Mouse (Mus musculus): ENCODE results near the gene Trib3. TPM values are rescaled to one million over a fixed set of nuclear protein-coding genes. Genes with fewer than 3 reads are reported as not detected.
"Not testable (repeated sequence)": the region's sequence is repeated elsewhere in the genome, so short reads cannot be mapped to it uniquely, and the experiment has no call there.

Gene Trib3
- polyA plus RNA-seq, 1 experiment from 2014 or later = 1.1 TPM

DNA sequence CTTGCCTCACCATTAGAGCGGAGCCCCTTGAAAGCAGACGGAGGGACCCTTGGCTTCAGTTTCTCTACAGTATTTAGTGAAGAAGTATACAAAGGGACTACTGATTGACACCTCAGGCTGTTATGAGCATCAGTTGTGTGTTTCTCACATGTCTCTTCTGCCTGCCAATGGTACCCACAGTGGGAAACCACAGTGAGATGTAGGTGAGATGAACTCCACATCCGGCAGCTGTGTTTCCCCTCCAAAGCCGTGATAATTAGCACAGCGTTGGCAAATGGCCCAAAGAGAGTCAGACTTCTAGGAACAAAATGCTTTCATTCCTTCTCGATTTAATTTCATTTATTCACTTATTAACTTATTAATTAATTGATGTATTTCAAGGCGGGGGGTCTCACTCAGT lies 28.3 kb upstream of the Trib3 start:
- Histone ChIP-seq H3K9ac (replicated peaks; ENCODE audit: low read depth, low read length) (no peak overlapping the region), H3K27me3 (ENCODE audit: control insufficient read depth, insufficient read depth, low read length) (no peaks in the 10 kb centered on the region), H3K4me1 (ENCODE audit: control insufficient read depth, insufficient read depth, low read length) (0 out of 2 replicates have a peak, but pooled peaks cover 9% of the 10 kb centered on the region), H3K36me3 (ENCODE audit: control insufficient read depth, insufficient read depth, low read length) (no peaks in the 10 kb centered on the region), H3K9me3 (ENCODE audit: control insufficient read depth, low read depth, low read length) (no peaks in the 10 kb centered on the region), H3K4me2 (replicated peaks; ENCODE audit: low read depth, low read length) (no peak overlapping the region), H3K4me3 (ENCODE audit: low read depth, low read length) (no peak overlapping the region), H3K27ac (ENCODE audit: low read length) (no peak overlapping the region)
- no peak for ATAC-seq (ENCODE audit: insufficient number of reproducible peaks, insufficient read depth, low FRiP score, low read depth)
- WGBS = 80% methylated on average over 7 of the region's 7 CpGs

DNA sequence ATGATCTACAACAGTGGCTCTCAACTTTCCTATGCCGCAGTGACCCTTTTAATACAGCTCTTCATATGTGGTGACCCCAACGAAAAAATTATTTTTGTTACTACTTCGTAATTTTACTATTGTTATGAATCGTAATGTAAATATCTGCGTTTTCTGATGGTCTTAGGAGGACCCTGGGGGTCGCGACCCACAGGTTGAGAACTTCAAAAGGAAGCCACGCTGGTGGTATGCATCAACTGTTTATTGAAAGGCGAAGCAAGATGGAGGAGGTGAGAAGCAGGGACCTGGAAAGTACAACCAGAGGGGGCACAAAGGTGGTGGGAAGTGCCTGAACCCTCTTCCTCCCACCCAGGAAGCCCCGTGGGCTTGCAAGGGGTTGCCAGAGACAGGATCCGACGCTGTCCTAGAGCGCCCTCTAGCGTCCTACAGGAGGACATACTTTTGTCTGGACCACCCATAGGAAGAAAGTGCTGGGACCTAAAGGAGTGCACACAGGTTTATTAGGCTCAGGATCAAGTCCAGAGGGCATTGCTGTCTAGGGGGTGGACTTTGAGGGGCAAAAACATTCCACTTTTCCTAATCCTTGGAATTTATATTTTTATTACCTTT lies 24.8 kb upstream of the Trib3 start:
- Histone ChIP-seq H3K4me1 (ENCODE audit: control insufficient read depth, insufficient read depth, low read length) (peaks cover 3% of the 10 kb centered on the region; the same call in 1 of the 2 replicates), H3K27me3 (ENCODE audit: control insufficient read depth, insufficient read depth, low read length) (no peaks in the 10 kb centered on the region), H3K9ac (replicated peaks; ENCODE audit: low read depth, low read length) (no peak overlapping the region), H3K4me3 (ENCODE audit: low read depth, low read length) (no peak overlapping the region), H3K9me3 (ENCODE audit: control insufficient read depth, low read depth, low read length) (no peaks in the 10 kb centered on the region), H3K27ac (ENCODE audit: low read length) (no peak overlapping the region), H3K4me2 (replicated peaks; ENCODE audit: low read depth, low read length) (no peak overlapping the region), H3K36me3 (ENCODE audit: control insufficient read depth, insufficient read depth, low read length) (no peaks in the 10 kb centered on the region)
- WGBS = 29% methylated on average over 14 of the region's 14 CpGs
- ATAC-seq (ENCODE audit: insufficient number of reproducible peaks, insufficient read depth, low FRiP score, low read depth) = no peak; the same call in 1 of the 2 replicates

DNA sequence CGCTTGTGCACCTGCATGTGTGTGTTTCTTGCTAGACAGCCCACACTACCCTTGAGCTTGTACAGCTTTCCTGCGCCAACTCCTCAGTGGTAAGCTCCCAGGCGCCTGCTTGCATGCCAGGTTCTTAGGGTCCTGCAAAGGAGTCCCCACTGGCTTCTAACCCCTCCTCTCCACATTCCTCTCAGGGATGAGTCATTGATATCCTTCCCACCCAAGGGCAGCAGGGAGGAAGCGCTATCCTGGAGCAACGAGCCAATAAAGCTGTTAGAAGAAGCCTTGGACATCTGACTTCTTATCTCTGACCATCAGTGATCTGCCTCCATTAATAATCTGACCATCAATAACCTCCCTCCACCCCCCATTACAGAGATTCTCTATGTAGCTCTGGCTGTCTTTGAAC lies 24.1 kb upstream of the Trib3 start:
- no peaks in the 10 kb centered on the region for H3K27me3 ChIP-seq (ENCODE audit: control insufficient read depth, insufficient read depth, low read length)
- ATAC-seq (ENCODE audit: insufficient number of reproducible peaks, insufficient read depth, low FRiP score, low read depth) = no peak
- peaks cover 4% of the 10 kb centered on the region; the same call in 1 of the 2 replicates for H3K4me1 ChIP-seq (ENCODE audit: control insufficient read depth, insufficient read depth, low read length)
- no peak overlapping the region for H3K9ac ChIP-seq (replicated peaks; ENCODE audit: low read depth, low read length)
- no peak overlapping the region for H3K27ac ChIP-seq (ENCODE audit: low read length)
- H3K36me3 ChIP-seq (ENCODE audit: control insufficient read depth, insufficient read depth, low read length) = no peaks in the 10 kb centered on the region
- H3K4me2 ChIP-seq (replicated peaks; ENCODE audit: low read depth, low read length) = no peak overlapping the region
- no peak overlapping the region for H3K4me3 ChIP-seq (ENCODE audit: low read depth, low read length)
- 71% methylated on average over 5 of the region's 5 CpGs for WGBS
- no peaks in the 10 kb centered on the region for H3K9me3 ChIP-seq (ENCODE audit: control insufficient read depth, low read depth, low read length)

DNA sequence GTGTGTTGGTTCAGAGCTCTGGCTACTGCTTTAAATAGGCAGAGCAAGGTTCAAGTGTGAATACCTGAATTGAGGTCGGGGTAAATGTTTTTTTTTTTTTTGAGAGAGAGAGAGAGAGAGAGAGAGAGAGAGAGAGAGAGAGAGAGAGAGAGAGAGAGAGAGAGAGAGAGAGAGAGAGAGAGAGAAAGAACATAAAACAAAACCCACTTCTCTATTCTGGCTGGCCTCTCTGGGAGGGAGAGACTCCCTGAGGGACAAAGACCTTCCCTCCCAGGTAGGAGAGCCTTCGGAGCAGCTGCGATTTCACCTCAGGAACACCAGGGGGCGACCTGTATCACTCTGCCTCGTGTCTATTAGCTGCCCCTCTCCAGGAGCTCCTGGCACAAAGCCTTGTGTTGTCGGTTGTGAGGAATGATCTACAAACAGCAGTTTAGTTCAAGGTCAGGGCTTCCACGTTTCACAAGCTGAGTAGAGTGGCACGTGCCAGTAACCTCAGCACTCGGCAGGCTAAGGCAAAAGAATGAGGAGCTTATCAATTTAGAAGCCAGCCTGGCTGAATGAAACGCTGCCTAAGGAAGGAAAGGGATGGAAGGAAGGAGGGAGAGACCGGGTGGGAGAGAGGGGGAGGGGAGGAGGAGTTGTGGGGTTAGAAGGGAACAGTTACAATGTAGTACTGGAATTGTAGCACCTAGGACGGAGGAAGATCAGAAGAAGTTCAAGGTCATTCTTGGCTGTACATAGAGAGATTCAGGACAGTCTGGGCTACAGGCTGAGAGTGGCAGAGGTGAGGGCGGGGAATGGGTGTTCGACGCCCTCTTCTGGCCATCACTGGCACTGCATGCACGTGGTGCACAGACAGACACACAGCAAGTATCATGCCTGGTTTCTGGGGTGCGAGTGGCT lies 19.7 kb upstream of the Trib3 start:
- no peak overlapping the region for H3K27ac ChIP-seq (ENCODE audit: low read length)
- H3K9ac ChIP-seq (replicated peaks; ENCODE audit: low read depth, low read length) = no peak overlapping the region
- no peaks in the 10 kb centered on the region for H3K36me3 ChIP-seq (ENCODE audit: control insufficient read depth, insufficient read depth, low read length)
- peak; percentile 55 for ATAC-seq (ENCODE audit: insufficient number of reproducible peaks, insufficient read depth, low FRiP score, low read depth)
- no peaks in the 10 kb centered on the region for H3K27me3 ChIP-seq (ENCODE audit: control insufficient read depth, insufficient read depth, low read length)
- H3K9me3 ChIP-seq (ENCODE audit: control insufficient read depth, low read depth, low read length) = no peaks in the 10 kb centered on the region
- H3K4me3 ChIP-seq (ENCODE audit: low read depth, low read length) = no peak overlapping the region
- 11% methylated on average over 17 of the region's 17 CpGs for WGBS
- peaks cover 4% of the 10 kb centered on the region; the same call in 1 of the 2 replicates for H3K4me1 ChIP-seq (ENCODE audit: control insufficient read depth, insufficient read depth, low read length)
- peak overlapping the region; percentile 13; the same call in 1 of the 2 replicates for H3K4me2 ChIP-seq (replicated peaks; ENCODE audit: low read depth, low read length)

DNA sequence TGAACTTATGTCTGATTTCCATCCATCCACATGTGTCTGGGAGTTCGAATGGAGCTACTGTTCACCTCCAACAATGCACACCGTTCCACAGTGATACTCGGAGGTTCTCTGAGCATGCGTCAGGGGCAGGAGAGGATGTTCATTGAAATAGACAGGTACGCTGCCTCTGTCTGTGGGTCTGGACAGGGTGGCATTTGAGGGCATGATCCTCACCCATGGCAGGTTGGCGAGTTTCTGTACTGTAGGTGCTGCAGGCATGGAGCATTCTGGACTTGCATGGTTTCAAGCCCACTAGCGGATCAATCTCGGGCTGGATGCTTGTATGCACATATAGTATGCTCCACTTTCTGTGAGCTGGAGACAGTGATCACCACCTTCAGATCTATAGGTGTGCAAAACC lies 17.4 kb upstream of the Trib3 start:
- Histone ChIP-seq H3K36me3 (ENCODE audit: control insufficient read depth, insufficient read depth, low read length) (no peaks in the 10 kb centered on the region), H3K27me3 (ENCODE audit: control insufficient read depth, insufficient read depth, low read length) (no peaks in the 10 kb centered on the region), H3K4me2 (replicated peaks; ENCODE audit: low read depth, low read length) (no peak overlapping the region), H3K4me1 (ENCODE audit: control insufficient read depth, insufficient read depth, low read length) (peaks cover 4% of the 10 kb centered on the region; the same call in 1 of the 2 replicates), H3K9me3 (ENCODE audit: control insufficient read depth, low read depth, low read length) (no peaks in the 10 kb centered on the region), H3K4me3 (ENCODE audit: low read depth, low read length) (no peak overlapping the region), H3K27ac (ENCODE audit: low read length) (no peak overlapping the region), H3K9ac (replicated peaks; ENCODE audit: low read depth, low read length) (no peak overlapping the region)
- 88% methylated on average over 8 of the region's 8 CpGs for WGBS
- ATAC-seq (ENCODE audit: insufficient number of reproducible peaks, insufficient read depth, low FRiP score, low read depth) = no peak

GRCm38 (mm10) chr2:152360271-152360775 lies 16.5 kb upstream of the Trib3 start:
- no peak overlapping the region for H3K4me3 ChIP-seq (ENCODE audit: low read depth, low read length)
- no peaks in the 10 kb centered on the region for H3K27me3 ChIP-seq (ENCODE audit: control insufficient read depth, insufficient read depth, low read length)
- H3K9me3 ChIP-seq (ENCODE audit: control insufficient read depth, low read depth, low read length) = no peaks in the 10 kb centered on the region
- no peak overlapping the region for H3K9ac ChIP-seq (replicated peaks; ENCODE audit: low read depth, low read length)
- no peak overlapping the region for H3K4me2 ChIP-seq (replicated peaks; ENCODE audit: low read depth, low read length)
- H3K4me1 ChIP-seq (ENCODE audit: control insufficient read depth, insufficient read depth, low read length) = peaks cover 4% of the 10 kb centered on the region; the same call in 1 of the 2 replicates
- 41% methylated on average over 7 of the region's 7 CpGs for WGBS
- 0 out of 2 replicates have a peak, but pooled peaks have one; percentile 56 for ATAC-seq (ENCODE audit: insufficient number of reproducible peaks, insufficient read depth, low FRiP score, low read depth)
- no peak overlapping the region for H3K27ac ChIP-seq (ENCODE audit: low read length)
- no peaks in the 10 kb centered on the region for H3K36me3 ChIP-seq (ENCODE audit: control insufficient read depth, insufficient read depth, low read length)

GRCm38 (mm10) chr2:152359616-152360015 lies 15.8 kb upstream of the Trib3 start:
- Histone ChIP-seq H3K27ac (ENCODE audit: low read length) (0 out of 2 replicates have a peak overlapping the region, but pooled peaks have one; percentile 10), H3K4me2 (replicated peaks; ENCODE audit: low read depth, low read length) (no peak overlapping the region), H3K36me3 (ENCODE audit: control insufficient read depth, insufficient read depth, low read length) (no peaks in the 10 kb centered on the region), H3K4me1 (ENCODE audit: control insufficient read depth, insufficient read depth, low read length) (peaks cover 4% of the 10 kb centered on the region; the same call in 1 of the 2 replicates), H3K9me3 (ENCODE audit: control insufficient read depth, low read depth, low read length) (no peaks in the 10 kb centered on the region), H3K9ac (replicated peaks; ENCODE audit: low read depth, low read length) (no peak overlapping the region), H3K4me3 (ENCODE audit: low read depth, low read length) (no peak overlapping the region), H3K27me3 (ENCODE audit: control insufficient read depth, insufficient read depth, low read length) (no peaks in the 10 kb centered on the region)
- WGBS = 53% methylated on average over 5 of the region's 5 CpGs
- no peak for ATAC-seq (ENCODE audit: insufficient number of reproducible peaks, insufficient read depth, low FRiP score, low read depth)

DNA sequence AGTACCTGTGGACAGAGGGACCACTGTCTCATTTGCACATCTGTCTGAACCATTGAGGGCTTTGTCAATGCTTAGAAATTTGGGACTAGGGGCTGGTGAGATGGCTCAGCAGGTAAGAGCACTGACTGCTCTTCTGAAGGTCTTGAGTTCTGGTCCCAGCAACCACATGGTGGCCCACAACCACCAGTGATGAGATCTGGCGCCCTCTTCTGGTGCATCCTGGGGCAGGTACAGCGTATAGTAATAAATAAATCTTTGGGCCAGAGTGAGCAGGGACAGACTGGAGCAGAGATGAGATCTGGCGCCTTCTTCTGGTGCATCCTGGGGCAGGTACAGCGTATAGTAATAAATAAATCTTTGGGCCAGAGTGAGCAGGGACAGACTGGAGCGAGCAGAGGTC lies 15.1 kb upstream of the Trib3 start:
- 77% methylated on average over 5 of the region's 5 CpGs for WGBS

More for the DNA sequence above, 15.1 kb upstream of the Trib3 start:
- H3K4me1 ChIP-seq (ENCODE audit: control insufficient read depth, insufficient read depth, low read length); H3K4me3 ChIP-seq (ENCODE audit: low read depth, low read length); H3K36me3 ChIP-seq (ENCODE audit: control insufficient read depth, insufficient read depth, low read length); H3K27me3 ChIP-seq (ENCODE audit: control insufficient read depth, insufficient read depth, low read length); ATAC-seq (ENCODE audit: insufficient number of reproducible peaks, insufficient read depth, low FRiP score, low read depth); H3K9me3 ChIP-seq (ENCODE audit: control insufficient read depth, low read depth, low read length); H3K27ac ChIP-seq (ENCODE audit: low read length); H3K9ac ChIP-seq (replicated peaks; ENCODE audit: low read depth, low read length); H3K4me2 ChIP-seq (replicated peaks; ENCODE audit: low read depth, low read length): not testable (repeated sequence)
